Mouse (Mus musculus) large intestine, adult 2 months (tissue): ENCODE measurements around the gene Arhgap28. TPM values are rescaled to one million over a fixed set of nuclear protein-coding genes. Genes with fewer than 3 reads are reported as not detected.

Source experiments
- DNase-seq: peaks from one replicate; pipeline ENCODE4 v3.0.0-alpha.2; 2012; ENCODE audit warnings: low read depth, low spot score
- WGBS: fragments of 180-500 bp; shearing (Covaris S2); methylation state at CpG from one replicate; pipeline ENCODE4 v1.1.7; 2018; 5-methylcytosine and 5-hydroxymethylcytosine counted together
- polyA plus RNA-seq: library from polyadenylated mRNA; depleted of rRNA; stranded (reverse); fragments of >200 nt; gene quantifications from 2 replicates; pipeline ENCODE4 v1.2.3, GENCODE M21; 2012

Arhgap28 gene
- polyA plus RNA-seq, 1 experiment, result 0.86 TPM

- WGBS, result 24% methylated on average over 5 of the region's 5 CpGs
- no peak for DNase-seq
Observed at GRCm38 (mm10) chr17:67948601-67949000, 55.3 kb downstream of the Arhgap28 start.

GRCm38 (mm10) chr17:67945453-67945852 is 58.5 kb downstream of the Arhgap28 start:
- no peak for DNase-seq
- WGBS, result 36% methylated on average over 7 of the region's 7 CpGs

GRCm38 (mm10) chr17:67944256-67944655 is 59.7 kb downstream of the Arhgap28 start:
- DNase-seq, result no peak
- WGBS, result 72% methylated on average over 7 of the region's 7 CpGs

GRCm38 (mm10) chr17:67941026-67941425 is 62.9 kb downstream of the Arhgap28 start:
- no peak for DNase-seq
- 79% methylated on average over 6 of the region's 6 CpGs for WGBS

- no peak for DNase-seq
- 88% methylated on average over 3 of the region's 3 CpGs for WGBS
Observed at GRCm38 (mm10) chr17:67937050-67937449, 66.9 kb downstream of the Arhgap28 start.

- DNase-seq, result no peak
- 80% methylated on average over 4 of the region's 4 CpGs for WGBS
Observed at GRCm38 (mm10) chr17:67935556-67935955, 68.4 kb downstream of the Arhgap28 start.

- 61% methylated on average over 6 of the region's 6 CpGs for WGBS
- no peak for DNase-seq
Observed at GRCm38 (mm10) chr17:67931396-67931795, 72.5 kb downstream of the Arhgap28 start.

GRCm38 (mm10) chr17:67930957-67931356 is 73.0 kb downstream of the Arhgap28 start:
- 88% methylated on average over 3 of the region's 3 CpGs for WGBS
- no peak for DNase-seq

- DNase-seq, result no peak
- 80% methylated on average over 3 of the region's 3 CpGs for WGBS
Observed at GRCm38 (mm10) chr17:67930467-67930866, 73.5 kb downstream of the Arhgap28 start.

- no peak for DNase-seq
- 78% methylated on average over 6 of the region's 6 CpGs for WGBS
Observed at GRCm38 (mm10) chr17:67928280-67928679, 75.6 kb downstream of the Arhgap28 start.

- DNase-seq, result no peak
- WGBS, result 94% methylated on average over 8 of the region's 8 CpGs
Observed at GRCm38 (mm10) chr17:67927864-67928263, 76.1 kb downstream of the Arhgap28 start.

- no peak for DNase-seq
- WGBS, result 76% methylated on average over 7 of the region's 7 CpGs
Observed at GRCm38 (mm10) chr17:67919959-67920358, 84.0 kb downstream of the Arhgap28 start.

GRCm38 (mm10) chr17:67918201-67918600 is 85.7 kb downstream of the Arhgap28 start:
- no peak for DNase-seq
- 84% methylated on average over 7 of the region's 7 CpGs for WGBS

- no peak for DNase-seq
- WGBS, result 50% methylated on average over 2 of the region's 2 CpGs
Observed at GRCm38 (mm10) chr17:67916901-67917300, 87.0 kb downstream of the Arhgap28 start.

GRCm38 (mm10) chr17:67912640-67913039 is 91.3 kb downstream of the Arhgap28 start:
- DNase-seq, result no peak
- 57% methylated on average over 12 of the region's 12 CpGs for WGBS

- no peak for DNase-seq
- WGBS, result 78% methylated on average over 11 of the region's 11 CpGs
Observed at GRCm38 (mm10) chr17:67912051-67912450, 91.9 kb downstream of the Arhgap28 start.

GRCm38 (mm10) chr17:67908537-67908936 is 95.4 kb downstream of the Arhgap28 start:
- 76% methylated on average over 4 of the region's 4 CpGs for WGBS

GRCm38 (mm10) chr17:67908137-67908536 is 95.8 kb downstream of the Arhgap28 start:
- DNase-seq, result no peak
- WGBS, result 74% methylated on average over 4 of the region's 4 CpGs

More at GRCm38 (mm10) chr17:67908537-67908936, 95.4 kb downstream of the Arhgap28 start:
- no peak for DNase-seq

- 90% methylated on average over 10 of the region's 10 CpGs for WGBS
- no peak for DNase-seq
Observed at GRCm38 (mm10) chr17:67907532-67908054, 96.3 kb downstream of the Arhgap28 start.

GRCm38 (mm10) chr17:67906236-67906635 is 97.7 kb downstream of the Arhgap28 start:
- DNase-seq, result no peak
- 73% methylated on average over 3 of the region's 3 CpGs for WGBS

- DNase-seq, result no peak
- WGBS, result 85% methylated on average over 14 of the region's 14 CpGs
Observed at GRCm38 (mm10) chr17:67904315-67904944, 99.5 kb downstream of the Arhgap28 start.

- DNase-seq, result no peak
- WGBS, result 80% methylated on average over 4 of the region's 4 CpGs
Observed at GRCm38 (mm10) chr17:67902847-67903246, 101.1 kb downstream of the Arhgap28 start.
